Mouse (Mus musculus): ENCODE results near the gene Eci3.

The Eci3 gene

GRCm38 (mm10) chr13:34934931-34935644, 28.5 kb downstream of the Eci3 start:
- no peak for DNase-seq (ENCODE audit: low spot score)

DNA sequence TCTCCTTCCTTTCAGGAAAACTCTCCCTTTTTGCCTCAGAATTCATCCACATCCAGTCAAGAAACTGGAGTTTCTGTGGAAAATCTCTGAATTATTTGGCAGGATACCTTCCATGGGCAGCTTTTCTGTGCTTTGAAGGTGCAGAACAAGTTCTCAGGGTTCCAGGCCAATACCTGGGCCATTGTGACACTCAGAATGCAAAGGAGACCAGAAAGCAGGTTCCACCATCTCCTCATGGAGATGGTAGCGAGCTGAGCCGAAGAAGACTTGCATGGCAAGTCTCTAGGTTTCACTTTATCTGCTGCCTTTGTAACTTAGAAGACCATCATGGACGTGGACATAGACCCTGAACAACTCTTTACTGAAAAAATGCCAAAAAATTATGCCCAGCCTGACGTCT, 39.4 kb downstream of the Eci3 start, which contains the start of the genes Fam217a and 4933417A18Rik:
Fam217a (minus strand) TSS at position 101 of the 400 bp plus-strand sequence.
4933417A18Rik (plus strand) TSS at position 200 of the 400 bp plus-strand sequence.
- DNase-seq (ENCODE audit: low spot score) = no peak

GRCm38 (mm10) chr13:34916520-34917167, 47.0 kb downstream of the Eci3 start:
- no peak for DNase-seq (ENCODE audit: low spot score)

GRCm38 (mm10) chr13:34914614-34915013, 49.0 kb downstream of the Eci3 start:
- no peak for DNase-seq (ENCODE audit: low spot score)
